Mouse (Mus musculus) thymus, adult 2 months (tissue): ENCODE results near the gene Agpat3. TPM values are rescaled to one million over a fixed set of nuclear protein-coding genes. Genes with fewer than 3 reads are reported as not detected.

Experiments used
- DNase-seq: peaks from one replicate; pipeline ENCODE4 v3.0.0; 2021
- H3K27ac ChIP-seq: fragments of 200-500 bp; 2 replicates; pipeline ENCODE4 v1.5.1; 2012; ENCODE audit warnings: low read length, control low read depth; ENCODE audit not compliant: control insufficient read depth, insufficient read depth
- H3K27me3 ChIP-seq: fragments of 200-500 bp; 2 replicates; pipeline ENCODE4 v1.6.1; 2012; ENCODE audit warnings: mild to moderate bottlenecking, low read length, moderate library complexity, mixed read lengths; ENCODE audit not compliant: control insufficient read depth, insufficient read depth
- H3K36me3 ChIP-seq: fragments of 200-500 bp; 2 replicates; pipeline ENCODE4 v1.6.1; 2012; ENCODE audit warnings: mild to moderate bottlenecking, low read length, moderate library complexity; ENCODE audit not compliant: control insufficient read depth, insufficient read depth
- H3K4me1 ChIP-seq: fragments of 200-500 bp; replicated peaks from 2 replicates; pipeline ENCODE4 v1.6.1; 2012; ENCODE audit warnings: low read length; ENCODE audit not compliant: control insufficient read depth, insufficient read depth
- H3K4me3 ChIP-seq: fragments of 200-500 bp; 2 replicates; pipeline ENCODE4 v1.5.1; 2012; ENCODE audit warnings: mild to moderate bottlenecking, low read length, control low read depth, moderate library complexity; ENCODE audit not compliant: control insufficient read depth, insufficient read depth
- CTCF ChIP-seq: fragments of 200-500 bp; IDR thresholded peaks from 2 replicates; pipeline ENCODE4 v1.5.1; 2012; ENCODE audit warnings: mild to moderate bottlenecking, control low read depth, low read length, moderate library complexity, borderline replicate concordance; ENCODE audit not compliant: control insufficient read depth, poor library complexity, insufficient read depth; ENCODE audit errors: extremely low read depth
- POLR2A ChIP-seq: fragments of 200-500 bp; IDR thresholded peaks from 2 replicates; pipeline ENCODE4 v1.6.1; 2012; ENCODE audit warnings: mild to moderate bottlenecking, low read length, control low read depth, moderate library complexity; ENCODE audit not compliant: control insufficient read depth, poor library complexity, insufficient read depth; ENCODE audit errors: extremely low read depth
- WGBS: fragments of 180-500 bp; shearing (Covaris S2); methylation state at CpG from one replicate; pipeline ENCODE4 v1.1.7; 2018; 5-methylcytosine and 5-hydroxymethylcytosine counted together
- polyA plus RNA-seq: library from polyadenylated mRNA; depleted of rRNA; stranded (reverse); fragments of >200 nt; gene quantifications from 2 replicates; pipeline ENCODE4 v1.2.3, GENCODE M21; 2012

Gene Agpat3
- polyA plus RNA-seq, 1 experiment = 423 TPM

DNA sequence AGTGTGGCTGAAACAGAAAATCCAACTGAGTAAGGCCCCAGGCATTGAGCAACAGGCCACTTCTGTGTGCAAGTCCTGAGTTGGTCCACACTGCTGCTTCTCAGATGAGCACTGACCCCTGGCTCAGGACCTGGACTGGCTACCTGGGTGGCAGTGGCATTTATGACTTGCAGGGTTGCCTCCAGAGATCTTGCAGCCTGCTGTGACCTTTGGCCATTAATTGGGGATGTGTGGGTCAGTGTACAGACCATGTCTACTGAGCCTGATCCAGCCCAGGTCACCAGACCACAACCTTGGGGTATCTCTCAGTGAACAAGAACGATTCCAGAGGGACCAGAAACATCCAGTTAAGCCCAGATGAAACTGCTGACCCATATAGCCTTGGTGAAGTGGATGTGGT is 58.7 kb downstream of the Agpat3 start:
- 80% methylated on average over 1 of the region's 1 CpGs for WGBS
- Histone ChIP-seq H3K4me1 (peaks cover 41% of the 10 kb centered on the region), H3K36me3 (no peaks in the 10 kb centered on the region)

DNA sequence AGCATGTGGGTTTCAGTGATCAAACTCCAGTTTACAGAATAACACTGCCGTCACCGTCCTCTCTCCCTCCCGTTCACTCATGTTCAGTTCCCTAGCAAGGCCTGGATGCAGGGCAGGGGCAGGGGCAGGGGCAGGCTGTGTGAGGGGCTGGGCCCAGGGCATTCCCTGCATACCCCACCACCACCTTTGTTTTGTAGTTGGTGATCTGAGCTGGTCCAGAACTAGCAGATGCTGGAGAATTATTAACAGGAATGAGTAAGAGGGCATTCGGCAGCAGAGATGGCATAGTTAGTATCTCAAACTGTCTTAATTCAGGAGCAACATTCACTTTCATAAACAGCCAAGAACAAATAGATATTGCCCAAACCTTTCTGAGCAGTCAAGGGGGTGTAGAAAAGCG is 59.9 kb downstream of the Agpat3 start:
- peaks cover 43% of the 10 kb centered on the region for H3K4me1 ChIP-seq
- 98% methylated on average over 5 of the region's 5 CpGs for WGBS
- peaks cover 5% of the 10 kb centered on the region for H3K36me3 ChIP-seq
- no peak overlapping the region for H3K27ac ChIP-seq
- DNase-seq = no peak
- no peaks in the 10 kb centered on the region for H3K27me3 ChIP-seq
- no peak overlapping the region for H3K4me3 ChIP-seq
- TF ChIP-seq CTCF (no peak), POLR2A (no peak)

More for the DNA sequence above, 58.7 kb downstream of the Agpat3 start:
- no peak for DNase-seq
- Histone ChIP-seq H3K4me3 (no peak overlapping the region), H3K27ac (no peak overlapping the region), H3K27me3 (no peaks in the 10 kb centered on the region)
- TF ChIP-seq CTCF = no peak
- no peak for TF ChIP-seq POLR2A

DNA sequence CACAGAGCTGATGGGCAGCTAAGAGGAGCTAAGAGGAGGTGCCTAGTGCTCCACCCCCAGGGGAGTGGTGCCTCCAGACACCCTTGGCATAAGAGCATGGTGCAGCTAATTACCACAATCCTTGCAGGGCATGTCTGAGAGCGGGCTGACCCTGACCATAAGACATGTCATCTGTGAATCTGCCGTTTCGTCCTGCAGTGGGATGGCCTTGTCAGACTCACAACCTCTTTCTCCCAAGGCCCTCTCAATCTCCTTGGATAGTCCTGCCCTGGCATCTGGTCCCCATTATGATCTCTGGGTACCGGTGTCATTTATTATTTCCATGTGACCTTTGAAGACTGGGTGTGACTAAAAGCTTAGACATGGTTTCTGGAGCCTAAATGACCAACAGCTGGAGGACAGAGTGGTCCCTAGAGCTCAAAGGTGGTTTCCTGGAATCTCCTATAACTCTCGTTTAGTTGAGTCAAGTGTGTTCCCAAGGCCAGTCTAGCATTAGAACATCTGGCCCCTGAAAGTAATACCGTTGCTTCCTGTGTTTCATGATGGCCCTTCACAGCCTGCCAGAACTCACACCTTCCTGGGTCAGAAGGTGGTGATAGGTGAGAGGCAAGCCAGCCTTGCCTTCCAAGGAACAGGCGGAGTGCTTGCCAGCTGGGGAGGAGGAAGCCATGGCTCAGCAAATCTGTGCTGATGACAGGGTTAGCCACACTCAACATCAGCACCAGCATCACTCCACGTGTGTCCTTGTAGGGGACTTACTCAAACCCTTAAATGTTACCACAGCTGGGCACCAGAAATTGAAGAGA is 61.4 kb downstream of the Agpat3 start:
- no peak for DNase-seq
- TF ChIP-seq CTCF = no peak
- TF ChIP-seq POLR2A = no peak
- peaks cover 19% of the 10 kb centered on the region for H3K36me3 ChIP-seq
- WGBS = 94% methylated on average over 8 of the region's 8 CpGs
- no peaks in the 10 kb centered on the region for H3K27me3 ChIP-seq
- peaks cover 44% of the 10 kb centered on the region for H3K4me1 ChIP-seq
- no peak overlapping the region for H3K4me3 ChIP-seq
- H3K27ac ChIP-seq = no peak overlapping the region

DNA sequence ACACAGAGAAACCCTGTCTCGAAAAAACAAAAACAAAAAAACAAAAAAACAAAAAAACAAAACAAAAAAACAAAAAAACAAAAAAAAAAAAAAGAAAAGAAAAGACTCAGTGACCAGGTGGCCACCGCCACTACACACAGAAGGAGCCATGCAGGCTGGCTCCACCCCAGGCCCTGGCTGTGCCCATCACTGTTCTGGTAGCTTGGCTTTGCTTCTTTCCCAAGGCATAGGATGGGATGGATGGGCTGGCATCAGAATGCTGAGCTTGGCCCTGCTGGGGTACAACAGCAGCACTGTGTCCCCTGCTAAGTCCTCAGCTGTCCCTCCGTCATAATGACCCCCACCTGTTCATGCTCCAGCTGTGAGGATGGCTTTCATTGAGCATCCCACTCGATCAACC is 63.4 kb downstream of the Agpat3 start:
- Histone ChIP-seq H3K27me3 (no peaks in the 10 kb centered on the region), H3K4me1 (peaks cover 40% of the 10 kb centered on the region), H3K36me3 (peaks cover 26% of the 10 kb centered on the region), H3K4me3 (no peak overlapping the region), H3K27ac (no peak overlapping the region)
- no peak for DNase-seq
- 96% methylated on average over 4 of the region's 4 CpGs for WGBS
- no peak for TF ChIP-seq POLR2A
- TF ChIP-seq CTCF = no peak

DNA sequence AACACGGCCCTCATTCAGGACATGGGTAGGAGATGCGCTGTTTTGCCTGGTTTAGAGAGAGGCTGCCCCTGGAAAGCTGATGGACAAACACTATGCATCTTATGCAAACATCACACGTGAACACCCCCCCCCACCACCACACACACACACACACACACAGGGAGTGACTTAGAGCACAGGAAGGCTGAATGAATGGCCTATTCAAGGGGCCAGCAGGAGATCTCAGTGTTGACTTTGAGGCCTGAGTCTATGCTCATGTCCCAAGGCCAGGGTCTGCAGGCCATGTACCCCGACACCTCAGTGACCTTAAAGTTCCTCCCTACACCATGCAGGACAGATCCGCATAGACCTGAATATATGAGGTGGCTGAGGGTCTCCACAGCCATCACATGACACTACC is 64.2 kb downstream of the Agpat3 start:
- no peak for DNase-seq

DNA sequence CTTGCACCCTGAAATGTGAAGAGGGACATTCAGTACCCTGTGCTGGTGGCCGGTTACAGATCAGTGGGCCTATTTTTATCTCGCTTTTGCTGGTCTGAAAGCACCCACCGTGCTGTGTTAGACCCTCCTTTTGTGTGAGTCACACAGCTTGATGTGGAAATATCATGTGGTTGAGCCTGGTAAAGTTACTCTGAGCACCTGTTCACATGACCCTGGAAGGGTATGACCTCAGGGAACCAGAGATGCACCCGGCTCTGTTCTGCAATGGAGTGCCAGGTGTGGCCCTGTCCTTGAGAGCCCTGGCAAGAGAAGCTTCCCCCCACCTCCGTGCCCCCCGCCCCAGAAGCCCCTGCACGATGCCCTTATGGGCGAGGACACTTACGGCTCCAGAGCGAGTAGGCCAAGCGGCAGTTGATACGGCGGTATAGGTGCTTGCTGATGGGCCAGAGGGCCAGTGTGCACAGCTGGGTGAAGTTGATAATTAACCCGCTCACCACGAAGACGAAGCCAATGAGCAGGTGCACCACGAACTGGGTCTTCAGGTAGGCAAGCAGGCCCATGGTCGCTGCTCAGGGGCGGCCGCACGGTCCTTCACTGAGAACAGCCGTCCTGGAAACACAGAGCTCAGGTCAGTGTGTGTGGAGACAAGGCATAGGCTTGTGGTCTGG is 64.7 kb downstream of the Agpat3 start:
- TF ChIP-seq CTCF = no peak
- TF ChIP-seq POLR2A = no peak
- H3K36me3 ChIP-seq = peaks cover 37% of the 10 kb centered on the region
- WGBS = 66% methylated on average over 22 of the region's 22 CpGs
- H3K4me1 ChIP-seq = peaks cover 36% of the 10 kb centered on the region
- H3K4me3 ChIP-seq = no peak overlapping the region
- H3K27ac ChIP-seq = peak overlapping the region; percentile 26
- H3K27me3 ChIP-seq = no peaks in the 10 kb centered on the region
- DNase-seq = no peak

More for the DNA sequence above, 64.2 kb downstream of the Agpat3 start:
- Histone ChIP-seq H3K4me3 (no peak overlapping the region), H3K27me3 (no peaks in the 10 kb centered on the region), H3K36me3 (peaks cover 33% of the 10 kb centered on the region), H3K4me1 (peaks cover 36% of the 10 kb centered on the region), H3K27ac (no peak overlapping the region)
- TF ChIP-seq CTCF = no peak
- TF ChIP-seq POLR2A = no peak
- 93% methylated on average over 5 of the region's 5 CpGs for WGBS
